Comparison of ENCODE assay signal across 15 mouse cellular contexts in the genomic region with DNA sequence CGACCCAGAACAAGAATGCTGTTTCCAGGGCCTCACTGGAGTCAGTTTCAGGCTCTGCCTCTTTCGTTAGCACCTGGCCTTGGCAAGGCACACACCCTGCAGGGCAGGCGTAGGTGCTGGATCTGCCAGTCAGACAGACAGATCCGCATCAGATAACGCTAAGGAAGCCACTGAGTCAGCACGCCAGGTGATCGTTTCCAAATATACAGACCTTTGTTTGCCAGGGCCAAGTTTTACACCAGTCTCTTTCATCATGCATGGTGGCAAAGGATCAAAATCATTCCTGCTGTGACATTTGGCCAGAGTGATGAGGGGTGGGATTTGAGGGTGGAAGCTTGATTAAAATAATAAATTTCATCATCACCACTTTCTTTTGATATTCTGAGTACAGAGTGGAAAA.
"Had no signal": no experiment of that assay in that cellular context is flagged by ENCODE, and none has a peak within 500 bp of the region (broad histone marks: within the 10 kb centered on the region; RNA-seq: fewer than 3 reads in every experiment).

No protein-coding gene starts in this region.

- ATAC-seq: liver, postnatal 0 days; lung, postnatal 0 days had no signal

- H3K4me1 ChIP-seq: limb, embryonic 10.5 days; limb, embryonic 13.5 days had no signal

- DNase-seq: kidney, adult 18-20 months; kidney, adult 9 months; kidney, postnatal 14 days; kidney, postnatal 4 days; layer of hippocampus, adult 9-11 months; liver, postnatal 0 days; lung, embryonic 14.5 days; midbrain, embryonic 14.5 days; right cerebral cortex, adult 18-20 months; right cerebral cortex, postnatal 14 days; right cerebral cortex, postnatal 4 days had no signal

- H3K36me3 ChIP-seq: limb, embryonic 10.5 days; limb, embryonic 13.5 days had no signal

- H3K4me3 ChIP-seq: layer of hippocampus, adult 2 months; limb, embryonic 10.5 days; limb, embryonic 13.5 days had no signal

- H3K27me3 ChIP-seq: limb, embryonic 13.5 days had no signal

- H3K9me3 ChIP-seq: limb, embryonic 10.5 days; limb, embryonic 13.5 days had no signal
